Mouse (Mus musculus) granulocyte monocyte progenitor cell, adult 5-6 weeks (primary cell): Measurements from ENCODE around the gene Bcl11b. TPM values are rescaled to one million over a fixed set of nuclear protein-coding genes. Genes with fewer than 3 reads are reported as not detected.

Experiments used
- ATAC-seq: replicated peaks from 2 replicates; pipeline ENCODE4 v1.8.0; 2016; ENCODE audit warnings: mild to moderate bottlenecking, moderate TSS enrichment, inconsistent platforms; ENCODE audit not compliant: poor library complexity, severe bottlenecking
- total RNA-seq, 2 experiments: library from RNA; stranded (forward) in 1 of 2; stranded (reverse) in 1 of 2; fragments of 200-712, 200-1000 nt in 1 of 2; fragments of >200 nt in 1 of 2; fragmentation: Nextera tagmentation in 1 of 2; gene quantifications; 2 replicates each; pipeline ENCODE4 v1.2.3; 2014 to 2017

Bcl11b gene
- total RNA-seq, 2 experiments from 2014 or later, result not detected

DNA sequence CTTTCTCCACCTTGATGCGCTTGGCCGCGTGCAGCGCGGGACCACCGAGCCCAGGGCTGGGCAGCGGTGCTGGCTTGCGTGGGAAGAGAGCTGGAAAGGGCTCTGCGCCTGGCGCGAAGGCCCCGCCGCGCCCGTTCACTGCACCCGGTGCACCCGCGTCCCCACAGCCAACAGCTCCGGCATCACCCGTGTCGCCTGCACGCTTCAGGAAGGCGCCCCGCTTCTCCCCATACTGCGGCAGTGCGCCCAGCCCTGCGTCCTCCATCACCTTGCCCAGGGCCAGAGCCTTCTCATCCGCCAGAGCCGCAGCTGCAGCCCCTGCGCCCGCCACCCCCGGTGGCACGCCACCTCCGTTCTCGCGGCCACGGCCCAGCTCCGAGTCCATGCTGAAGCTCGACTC lies 87.4 kb downstream of the Bcl11b start:
- no peak for ATAC-seq

DNA sequence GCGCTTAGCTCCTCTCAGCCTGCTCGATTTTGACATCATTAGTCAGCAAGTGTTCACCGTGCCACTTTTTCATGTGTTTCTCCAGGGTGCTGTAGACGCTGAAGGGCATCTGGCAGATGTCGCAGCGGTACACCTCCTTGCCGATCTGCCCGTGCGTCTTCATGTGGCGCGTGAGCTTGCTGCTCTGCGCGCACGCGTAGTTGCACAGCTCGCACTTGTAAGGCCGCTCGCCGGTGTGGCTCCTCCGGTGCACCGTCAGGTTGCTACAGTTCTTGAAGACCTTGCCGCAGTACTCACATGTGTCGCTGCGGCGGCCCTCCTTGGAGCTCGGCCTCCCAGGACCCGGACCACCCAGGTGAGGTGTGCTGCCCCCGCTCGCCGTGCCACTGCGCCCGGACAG lies 88.0 kb downstream of the Bcl11b start:
- ATAC-seq, result no peak

DNA sequence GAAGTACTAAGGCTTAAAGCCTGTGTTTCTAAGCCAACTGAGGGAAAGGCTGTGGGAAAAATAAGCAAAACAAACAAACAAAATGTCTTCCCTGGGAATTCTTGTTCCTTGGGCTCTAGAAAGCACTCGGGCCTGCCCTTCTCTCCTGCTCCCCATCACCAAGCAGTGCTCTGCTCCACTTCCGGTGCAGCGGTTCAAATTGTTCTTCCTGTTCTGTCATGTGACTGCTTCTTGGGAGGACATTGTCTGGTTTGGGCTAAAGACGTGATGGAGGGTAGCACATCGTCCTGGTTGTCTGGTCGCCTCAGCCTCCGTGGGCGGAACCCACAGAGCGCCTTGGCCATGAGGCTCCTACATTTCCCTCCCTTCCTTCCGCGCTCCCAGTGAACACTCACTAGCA lies 94.6 kb downstream of the Bcl11b start:
- no peak for ATAC-seq

DNA sequence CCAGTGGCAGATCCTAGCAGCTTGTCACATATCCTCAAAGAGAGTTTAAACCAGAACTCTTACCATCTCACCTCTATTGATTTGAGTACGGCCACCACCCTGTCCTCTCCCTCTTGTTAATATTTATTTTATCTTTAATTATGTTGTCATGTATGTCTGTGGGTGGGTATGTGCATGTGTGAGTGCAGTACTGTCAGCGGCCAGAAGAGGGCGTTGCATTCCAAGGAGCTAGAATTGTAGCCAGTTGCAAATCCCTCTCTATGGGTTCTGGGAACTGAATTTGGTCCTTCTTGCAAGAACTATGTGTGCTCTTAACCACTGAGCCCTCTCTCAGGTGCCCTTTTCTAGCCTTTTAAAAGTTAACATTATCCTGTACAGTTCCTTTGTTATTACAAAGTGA lies 98.1 kb downstream of the Bcl11b start:
- ATAC-seq, result no peak

DNA sequence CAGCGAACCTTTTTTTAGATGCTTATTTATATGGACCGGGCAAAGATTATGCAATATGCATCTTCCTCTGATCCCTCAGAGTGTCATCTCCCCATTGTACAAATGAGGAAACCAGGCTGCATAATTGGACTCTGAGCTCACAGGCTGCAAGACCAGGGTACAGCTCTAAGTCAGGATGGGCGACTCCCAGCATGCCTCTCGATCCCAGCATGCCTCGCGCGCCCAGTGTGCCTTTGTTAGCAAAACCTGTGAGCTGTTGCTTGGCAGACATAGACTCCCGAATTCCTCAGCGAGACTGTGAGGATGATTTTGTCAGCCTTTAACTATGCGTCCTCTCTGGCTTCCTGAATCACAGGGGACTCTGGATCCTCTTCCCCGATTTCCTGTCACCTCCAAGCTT lies 98.9 kb downstream of the Bcl11b start:
- no peak for ATAC-seq

DNA sequence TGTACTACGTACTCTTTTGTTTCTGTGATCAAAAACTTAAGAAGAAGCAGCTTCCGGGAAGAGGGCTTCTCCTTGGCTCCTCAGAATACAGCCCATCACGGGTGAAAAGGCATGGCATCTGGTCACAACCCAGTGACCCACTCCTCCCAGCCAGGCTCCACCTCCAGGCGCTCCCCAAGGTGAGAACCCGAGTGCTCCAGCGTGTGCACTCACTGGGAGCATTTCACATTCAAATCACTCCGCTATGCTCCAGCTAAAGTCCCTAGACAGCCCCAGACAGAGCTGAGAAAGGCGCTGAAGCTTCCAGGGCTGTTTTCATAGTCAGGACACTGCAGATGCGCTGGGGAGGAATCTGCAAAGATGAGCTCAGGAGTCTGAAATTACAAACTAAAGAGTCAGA lies 99.5 kb downstream of the Bcl11b start:
- ATAC-seq, result no peak

DNA sequence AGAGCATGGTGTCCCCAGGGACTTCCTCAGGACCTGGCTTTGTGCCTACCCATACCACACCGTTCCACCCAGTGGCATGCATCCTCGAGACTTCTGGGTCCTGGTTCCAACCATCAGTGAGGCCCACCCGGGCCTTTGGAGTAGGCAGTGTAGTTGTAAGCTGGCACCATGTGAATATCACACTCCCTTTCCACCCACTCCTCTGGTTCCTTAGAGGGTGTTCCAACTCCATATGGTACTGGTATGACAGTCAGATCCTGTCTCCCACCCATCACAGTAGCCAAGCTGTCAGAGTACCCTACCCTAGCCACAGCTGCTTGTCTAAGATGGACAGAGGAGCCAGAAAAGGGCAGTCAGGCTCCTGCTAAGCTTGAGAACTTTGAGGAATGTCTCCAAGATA lies 112.0 kb downstream of the Bcl11b start:
- no peak for ATAC-seq

DNA sequence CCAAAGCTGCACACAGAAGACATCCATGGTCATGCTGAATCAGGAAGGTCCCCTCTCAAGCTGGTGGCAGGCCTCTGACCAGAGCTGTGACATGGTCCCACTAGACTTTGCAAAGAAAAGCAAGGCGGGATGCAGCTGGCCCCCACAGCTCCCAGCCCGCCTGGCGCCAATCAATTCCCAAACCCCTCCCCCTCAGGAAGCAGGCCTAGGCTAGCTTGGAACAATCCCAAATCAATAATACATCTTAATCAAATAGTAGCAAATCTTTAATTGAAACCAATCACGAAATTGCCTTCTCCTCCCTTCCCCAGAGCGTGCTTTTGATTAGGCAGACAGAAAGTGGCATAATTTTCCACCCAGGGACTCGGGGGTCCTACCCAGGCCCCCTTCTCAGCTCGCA lies 113.1 kb downstream of the Bcl11b start:
- no peak for ATAC-seq

DNA sequence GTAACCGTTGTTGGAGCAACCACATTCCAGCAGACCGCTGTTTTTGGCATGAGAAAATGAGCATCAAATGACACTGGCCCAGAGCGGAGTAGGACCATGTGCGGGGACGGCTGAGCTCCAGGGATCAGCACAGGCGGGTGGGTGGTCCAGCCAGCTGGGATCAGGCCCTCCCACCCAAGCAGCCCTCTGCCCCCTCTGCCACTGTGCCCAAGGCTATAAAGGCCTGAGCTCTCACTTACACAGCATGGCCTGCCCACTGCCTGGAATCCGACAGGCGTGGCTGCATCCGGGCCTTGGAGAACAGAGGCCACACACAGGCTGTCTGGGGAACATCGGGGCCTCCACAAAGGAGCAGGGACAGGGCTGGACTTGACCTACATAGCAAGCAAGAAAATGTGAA lies 113.6 kb downstream of the Bcl11b start:
- no peak for ATAC-seq

DNA sequence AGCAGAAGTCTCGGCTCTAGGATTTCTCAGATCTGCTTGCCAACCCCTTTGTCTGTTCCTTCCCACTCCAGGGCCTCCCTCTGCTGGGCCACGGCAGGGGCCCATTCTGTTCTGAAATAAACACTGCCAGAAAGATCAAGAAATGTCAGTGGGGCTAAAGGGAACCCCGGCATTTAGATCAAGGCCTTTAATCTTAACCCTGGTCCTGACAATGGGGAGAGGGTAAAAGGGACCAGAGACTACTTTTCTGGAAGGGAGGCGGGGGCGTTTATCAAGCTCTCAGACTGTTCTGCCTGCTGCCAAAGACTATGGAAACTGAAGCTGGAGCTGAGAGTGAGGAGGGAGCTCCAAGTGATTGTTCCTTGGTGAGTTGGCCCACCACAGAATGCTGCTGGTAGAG lies 114.8 kb downstream of the Bcl11b start:
- no peak for ATAC-seq

DNA sequence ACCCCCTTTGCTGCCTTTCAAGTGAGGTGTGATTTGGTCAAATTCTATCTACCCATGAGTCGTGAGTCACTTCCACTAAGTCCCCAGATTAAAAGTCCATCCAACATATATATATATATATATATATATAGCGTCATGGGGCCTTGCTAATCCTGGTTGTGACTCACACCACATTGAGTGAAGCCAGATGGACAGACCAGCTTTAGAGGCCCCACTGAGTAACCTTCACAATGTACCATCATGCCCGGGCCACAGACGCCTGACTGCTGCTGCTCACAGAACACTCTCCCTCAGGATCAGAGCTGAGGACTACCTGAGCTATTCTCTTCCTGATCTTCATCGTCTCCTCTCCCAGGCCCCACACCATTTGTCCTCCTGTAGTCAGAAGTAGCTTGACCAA lies 115.4 kb downstream of the Bcl11b start:
- ATAC-seq, result no peak

DNA sequence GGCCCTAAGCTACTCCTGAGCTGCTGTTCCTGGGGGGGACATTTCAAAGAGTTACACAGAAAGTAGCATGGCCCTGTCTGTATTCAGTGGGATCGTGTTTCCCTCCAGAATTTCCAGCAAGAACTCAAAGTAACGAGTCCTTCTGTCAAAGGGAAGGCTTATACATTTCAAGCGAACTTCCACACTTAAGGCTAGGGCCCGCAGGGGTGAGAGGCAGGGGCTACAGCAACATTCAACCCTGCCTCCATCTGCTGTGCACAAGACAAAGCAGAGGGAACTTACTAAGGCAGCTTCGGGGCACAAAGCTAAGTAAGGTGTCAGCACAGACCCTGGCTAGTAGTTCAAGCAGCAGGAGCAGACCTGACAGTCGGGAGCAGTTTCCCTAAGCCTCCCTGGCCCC lies 115.8 kb downstream of the Bcl11b start:
- no peak for ATAC-seq

DNA sequence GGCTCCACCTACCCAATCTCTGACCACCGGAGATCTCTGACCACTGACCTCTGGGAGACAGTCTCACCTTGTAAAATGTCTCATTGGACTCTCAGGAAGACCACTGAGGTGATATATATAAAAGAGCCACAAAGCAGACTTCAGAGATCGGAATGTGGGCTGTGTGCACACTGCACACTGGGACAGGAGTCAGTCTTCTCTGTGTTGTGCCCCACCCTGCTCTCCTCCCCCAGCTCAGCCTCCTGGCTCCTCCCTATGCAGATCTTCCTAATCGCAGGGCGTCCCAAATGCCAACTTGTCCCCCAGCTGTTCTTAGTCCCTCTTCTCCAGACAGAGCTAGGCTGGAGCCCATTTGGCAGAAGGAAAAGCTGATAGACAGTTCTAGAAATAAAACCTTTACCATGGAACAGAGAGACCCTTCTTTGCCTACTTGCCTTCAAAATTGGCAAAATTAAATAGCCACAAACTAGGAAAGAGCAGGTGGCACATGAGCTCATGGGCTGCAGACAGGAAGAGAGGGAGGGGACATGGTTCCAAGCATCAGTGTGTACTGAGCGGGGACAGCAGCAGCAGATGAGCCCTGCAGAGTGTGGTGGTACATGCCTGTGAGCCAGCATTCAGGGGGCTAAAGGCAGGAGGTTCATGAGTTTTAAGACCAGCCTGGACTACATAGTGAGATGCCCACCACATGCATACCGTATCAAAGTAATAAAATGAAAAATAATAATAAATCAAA lies 118.9 kb downstream of the Bcl11b start:
- no peak for ATAC-seq

DNA sequence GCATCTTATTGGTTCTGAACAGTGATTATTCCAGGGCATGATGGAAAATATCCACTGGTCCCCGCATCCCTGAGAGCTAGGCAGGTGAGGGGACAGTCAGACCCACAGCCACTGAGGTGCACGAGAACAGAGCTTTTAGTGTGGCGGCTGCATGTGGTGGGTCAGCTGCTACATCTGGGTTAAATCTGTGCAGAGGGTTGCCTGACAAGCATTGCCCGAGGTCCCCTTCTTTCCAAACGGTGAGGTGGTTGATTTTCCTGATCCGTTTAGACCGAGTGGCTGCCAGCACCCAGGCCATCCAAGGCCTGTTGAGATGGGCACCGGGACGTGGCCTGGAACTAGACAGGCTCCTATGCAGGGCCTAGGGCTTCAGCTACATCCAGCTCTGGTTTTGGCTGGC lies 121.7 kb downstream of the Bcl11b start:
- no peak for ATAC-seq

DNA sequence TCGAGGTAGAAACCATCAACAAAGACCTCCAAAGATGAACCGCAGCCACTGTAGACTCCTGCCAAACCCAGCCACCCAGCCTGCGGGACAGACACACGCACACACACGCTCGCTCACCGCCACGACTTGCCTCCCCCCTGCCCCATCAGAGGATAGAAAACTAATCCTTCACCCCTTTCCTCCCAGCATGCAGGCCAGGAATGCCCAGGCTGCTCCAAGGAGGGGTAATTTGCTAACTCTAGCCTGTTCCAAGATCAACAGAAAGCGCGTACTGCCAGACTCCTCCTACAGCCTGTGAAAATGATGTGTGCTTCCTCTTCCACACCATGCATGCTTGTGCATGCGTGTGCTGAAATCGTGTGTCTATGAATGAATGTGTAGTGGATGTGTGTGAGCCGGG lies 122.7 kb downstream of the Bcl11b start:
- ATAC-seq, result no peak

DNA sequence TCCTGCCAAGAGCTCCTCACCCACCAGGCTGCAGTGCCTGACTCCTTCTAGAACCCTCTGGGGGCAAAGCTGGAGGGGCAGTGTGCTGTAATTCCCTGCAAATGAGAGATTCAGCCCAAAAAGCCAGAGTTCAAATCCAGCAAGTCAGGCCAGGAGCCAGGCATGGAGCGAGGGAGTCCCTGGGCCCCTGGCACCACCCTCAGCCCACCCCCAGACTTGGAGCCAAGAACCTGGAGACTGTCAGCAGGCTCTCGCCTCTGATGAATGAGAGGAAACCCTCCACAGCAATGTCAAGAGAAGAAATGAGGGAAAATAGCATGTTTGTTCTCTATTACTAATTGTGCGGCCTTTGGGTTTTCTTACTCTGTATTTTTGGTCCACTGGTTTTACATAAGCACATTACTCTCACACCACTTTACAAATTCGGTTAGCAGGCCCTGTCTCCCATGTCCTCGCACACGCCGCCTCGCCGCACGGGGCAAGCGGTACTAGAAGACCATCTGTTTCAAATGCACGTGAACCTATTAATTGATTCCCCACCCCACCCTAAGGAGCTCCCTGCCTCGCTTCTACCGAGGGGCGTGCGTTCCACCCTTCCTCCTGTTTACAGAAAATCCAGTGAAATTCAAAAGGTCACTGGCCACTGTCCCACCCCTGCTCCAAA lies 124.2 kb downstream of the Bcl11b start:
- ATAC-seq, result no peak

DNA sequence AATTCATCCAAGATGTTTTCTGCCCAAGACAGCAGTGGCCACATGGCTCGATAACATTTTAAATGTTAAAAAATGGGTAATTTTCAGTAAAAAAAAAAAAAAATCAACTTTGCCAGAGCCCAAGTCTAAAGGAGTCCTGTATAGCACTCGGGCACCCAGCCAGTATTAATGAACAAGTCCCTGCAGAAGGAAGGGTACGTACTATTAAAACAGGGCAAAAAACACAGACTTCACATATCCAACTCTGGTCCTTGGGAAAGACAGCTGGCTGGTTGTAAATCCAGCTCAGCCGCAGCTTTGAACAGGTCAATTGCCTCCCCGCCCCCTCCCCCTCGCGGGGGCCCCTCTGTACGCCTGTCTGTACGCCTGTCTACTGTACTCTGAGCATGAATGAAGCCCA lies 127.2 kb downstream of the Bcl11b start:
- no peak for ATAC-seq

DNA sequence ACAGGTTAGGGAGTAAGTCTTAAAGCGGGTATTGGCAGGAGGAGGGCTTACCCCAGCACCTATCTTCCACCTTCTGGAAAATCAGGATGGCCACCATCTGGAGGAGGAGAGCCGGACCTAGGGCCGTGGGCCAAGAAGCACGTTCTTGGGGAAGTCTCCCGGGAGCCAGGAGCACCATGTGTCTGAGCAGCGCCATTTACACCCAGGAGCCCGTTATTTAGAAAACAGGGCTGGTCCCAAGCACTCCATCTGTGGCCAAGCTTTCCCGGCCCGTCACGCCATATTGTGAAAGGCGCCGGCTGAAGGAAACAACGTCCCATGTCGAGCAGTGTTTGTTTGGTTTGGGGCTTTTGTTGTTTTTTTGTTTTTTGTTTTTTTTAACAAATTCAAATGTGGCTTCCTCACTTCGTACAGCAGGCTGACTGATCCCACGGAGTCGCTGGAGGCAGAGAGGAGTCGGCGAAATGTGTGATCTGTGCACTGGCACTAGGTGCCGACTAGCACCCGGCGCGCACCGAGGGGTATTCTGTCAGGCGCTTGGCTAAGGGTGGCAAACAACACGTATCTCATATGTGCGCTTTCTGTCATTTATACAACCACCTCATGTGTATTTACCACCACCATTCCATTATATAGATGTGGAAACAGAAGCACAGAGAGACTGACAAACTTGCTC lies 128.8 kb downstream of the Bcl11b start:
- no peak for ATAC-seq

DNA sequence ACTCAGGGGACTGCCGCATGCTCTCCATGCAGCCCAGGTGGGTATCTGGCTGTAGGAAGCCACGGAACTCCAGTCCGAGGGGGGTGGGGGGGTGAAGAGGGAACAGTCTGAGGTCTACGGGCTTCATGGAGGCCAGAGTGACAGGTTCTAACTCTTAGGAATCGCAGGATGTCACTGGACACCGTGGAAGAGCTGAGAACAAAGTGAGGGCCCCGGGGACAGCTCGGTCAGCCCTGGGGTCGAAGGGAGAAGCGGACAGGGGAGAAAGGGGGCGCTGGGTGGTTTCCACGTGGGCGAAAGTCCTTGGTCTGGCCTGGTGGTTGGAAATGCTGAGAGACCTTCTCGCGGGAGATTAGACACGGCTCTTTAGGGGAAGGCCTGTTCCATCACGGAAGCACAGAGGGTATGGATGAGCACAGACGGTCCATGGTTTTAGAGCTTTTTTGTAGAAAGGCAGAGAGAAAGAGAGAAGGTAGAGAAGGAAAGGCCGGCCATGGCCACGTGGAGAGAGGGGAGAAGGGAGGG lies 133.8 kb downstream of the Bcl11b start:
- no peak for ATAC-seq

DNA sequence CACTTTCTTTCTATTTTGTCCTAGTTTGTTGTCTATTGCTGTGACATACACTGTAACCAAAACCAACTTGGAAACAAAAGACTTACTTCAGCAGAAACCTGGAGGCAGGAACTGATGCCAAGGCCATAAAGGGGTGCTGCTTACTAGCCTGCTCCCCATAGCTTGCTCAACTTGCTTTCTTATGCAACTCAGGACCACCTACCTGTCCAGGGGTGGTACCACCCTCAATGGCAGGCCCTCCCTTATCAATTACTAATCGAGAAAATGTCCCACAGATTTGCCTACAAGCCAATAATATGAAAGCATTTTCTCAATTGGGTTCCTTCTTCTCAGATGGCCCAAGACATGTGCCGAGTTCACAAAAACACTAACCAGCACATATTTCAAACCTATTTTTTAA lies 135.1 kb downstream of the Bcl11b start:
- no peak for ATAC-seq
